Mouse (Mus musculus) neural tube, embryonic 14.5 days (tissue): Measurements from ENCODE around the gene Palmd. TPM values are rescaled to one million over a fixed set of nuclear protein-coding genes. Genes with fewer than 3 reads are reported as not detected.
A peak's percentile ranks its signal among the peaks of the same experiment; 100 is the strongest.

Experiments
- ATAC-seq: fragments of 200-750 bp; cut with Nextera tagmentation; 2 replicates; pipeline ENCODE4 v1.8.0; 2017; ENCODE audit warnings: low read depth, mild to moderate bottlenecking, moderate TSS enrichment, moderate library complexity
- H3K27ac ChIP-seq: fragments of 300-500 bp; sonication (generic); 2 replicates; pipeline ENCODE4 v1.5.1; 2014; ENCODE audit warnings: low read depth, mild to moderate bottlenecking, control low read depth, low read length, moderate library complexity, mixed read lengths
- H3K27me3 ChIP-seq: fragments of 300-500 bp; sonication (generic); 2 replicates; pipeline ENCODE4 v1.6.1; 2014; ENCODE audit warnings: low read length; ENCODE audit not compliant: control insufficient read depth, insufficient read depth
- H3K36me3 ChIP-seq: fragments of 300-500 bp; sonication (generic); 2 replicates; pipeline ENCODE4 v1.6.1; 2014; ENCODE audit warnings: low read length, mixed read lengths; ENCODE audit not compliant: control insufficient read depth, insufficient read depth
- H3K4me1 ChIP-seq: fragments of 300-500 bp; sonication (generic); 2 replicates; pipeline ENCODE4 v1.6.1; 2014; ENCODE audit warnings: low read length; ENCODE audit not compliant: control insufficient read depth, insufficient read depth
- H3K4me2 ChIP-seq: fragments of 300-500 bp; sonication (generic); 2 replicates; pipeline ENCODE4 v1.6.1; 2014; ENCODE audit warnings: mild to moderate bottlenecking, low read depth, low read length, control low read depth
- H3K4me3 ChIP-seq: fragments of 300-500 bp; sonication (generic); 2 replicates; pipeline ENCODE4 v1.5.1; 2014; ENCODE audit warnings: low read depth, low read length, control low read depth, mixed read lengths
- H3K9ac ChIP-seq: fragments of 300-500 bp; sonication (generic); replicated peaks from 2 replicates; pipeline ENCODE4 v1.6.1; 2014; ENCODE audit warnings: low read depth, mild to moderate bottlenecking, control low read depth, low read length, mixed read lengths
- H3K9me3 ChIP-seq: fragments of 300-500 bp; sonication (generic); 2 replicates; pipeline ENCODE4 v1.6.1; 2016; ENCODE audit warnings: low read length; ENCODE audit not compliant: control insufficient read depth
- WGBS: fragments of 180-500 bp; shearing (Covaris S2); extraction: QIAGEN DNeasy Blood & Tissue Kit; methylation state at CpG from one replicate; pipeline ENCODE4 v1.1.7; 2014; 5-methylcytosine and 5-hydroxymethylcytosine counted together
- polyA plus RNA-seq: library from polyadenylated mRNA; unstranded; fragments of >200 nt; fragmentation: Nextera tagmentation; extraction: Ambion mirVana; gene quantifications from 2 replicates; pipeline ENCODE4 v1.2.1, GENCODE M21; 2014

Palmd gene
- polyA plus RNA-seq, 1 experiment from 2014 or later, result 6.0 TPM

GRCm38 (mm10) chr3:116966225-116966624, 2.6 kb downstream of the Palmd start:
- Histone ChIP-seq H3K4me1 (no peaks in the 10 kb centered on the region), H3K27ac (no peak overlapping the region), H3K9me3 (no peaks in the 10 kb centered on the region), H3K4me3 (no peak overlapping the region), H3K9ac (no peak overlapping the region), H3K4me2 (no peak overlapping the region), H3K36me3 (no peaks in the 10 kb centered on the region), H3K27me3 (no peaks in the 10 kb centered on the region)
- peak; percentile 81; the same call in 1 of the 2 replicates for ATAC-seq
- 28% methylated on average over 4 of the region's 4 CpGs for whole genome bisulfite sequencing

GRCm38 (mm10) chr3:116964426-116964825, 4.4 kb downstream of the Palmd start:
- H3K4me3 ChIP-seq, result no peak overlapping the region
- H3K27me3 ChIP-seq, result no peaks in the 10 kb centered on the region
- H3K36me3 ChIP-seq, result no peaks in the 10 kb centered on the region
- ATAC-seq, result no peak
- no peaks in the 10 kb centered on the region for H3K4me1 ChIP-seq
- no peaks in the 10 kb centered on the region for H3K9me3 ChIP-seq
- WGBS, result 90% methylated on average over 9 of the region's 9 CpGs
- no peak overlapping the region for H3K9ac ChIP-seq
- no peak overlapping the region for H3K4me2 ChIP-seq
- no peak overlapping the region for H3K27ac ChIP-seq

- H3K4me1 ChIP-seq, result no peaks in the 10 kb centered on the region
- no peaks in the 10 kb centered on the region for H3K9me3 ChIP-seq
- 69% methylated on average over 4 of the region's 4 CpGs for WGBS
- H3K36me3 ChIP-seq, result no peaks in the 10 kb centered on the region
- H3K9ac ChIP-seq, result no peak overlapping the region
- no peak overlapping the region for H3K4me2 ChIP-seq
- ATAC-seq, result no peak
- H3K27me3 ChIP-seq, result no peaks in the 10 kb centered on the region
- no peak overlapping the region for H3K27ac ChIP-seq
- no peak overlapping the region for H3K4me3 ChIP-seq
These were observed 5.6 kb downstream of the Palmd start for GRCm38 (mm10) chr3:116963213-116963612.

- WGBS, result 68% methylated on average over 15 of the region's 15 CpGs
- Histone ChIP-seq H3K9ac (no peak overlapping the region), H3K27ac (no peak overlapping the region), H3K4me2 (no peak overlapping the region), H3K36me3 (no peaks in the 10 kb centered on the region), H3K4me3 (no peak overlapping the region), H3K9me3 (no peaks in the 10 kb centered on the region), H3K4me1 (no peaks in the 10 kb centered on the region), H3K27me3 (no peaks in the 10 kb centered on the region)
- ATAC-seq, result no peak
These were observed 7.2 kb downstream of the Palmd start for GRCm38 (mm10) chr3:116961354-116962142.

GRCm38 (mm10) chr3:116960414-116960813, 8.4 kb downstream of the Palmd start:
- H3K36me3 ChIP-seq, result no peaks in the 10 kb centered on the region
- WGBS, result 73% methylated on average over 2 of the region's 2 CpGs
- no peak overlapping the region for H3K4me3 ChIP-seq
- H3K9me3 ChIP-seq, result no peaks in the 10 kb centered on the region
- H3K27ac ChIP-seq, result no peak overlapping the region
- H3K27me3 ChIP-seq, result no peaks in the 10 kb centered on the region
- no peaks in the 10 kb centered on the region for H3K4me1 ChIP-seq
- no peak for ATAC-seq
- no peak overlapping the region for H3K9ac ChIP-seq
- no peak overlapping the region for H3K4me2 ChIP-seq

- Histone ChIP-seq H3K36me3 (no peaks in the 10 kb centered on the region), H3K27ac (no peak overlapping the region), H3K9me3 (no peaks in the 10 kb centered on the region), H3K4me3 (no peak overlapping the region), H3K4me1 (no peaks in the 10 kb centered on the region), H3K9ac (no peak overlapping the region), H3K27me3 (no peaks in the 10 kb centered on the region), H3K4me2 (no peak overlapping the region)
- ATAC-seq, result no peak
- WGBS, result 72% methylated on average over 6 of the region's 6 CpGs
These were observed 13.7 kb downstream of the Palmd start for GRCm38 (mm10) chr3:116955061-116955460.

GRCm38 (mm10) chr3:116953366-116953765, 15.4 kb downstream of the Palmd start:
- H3K4me1 ChIP-seq, result no peaks in the 10 kb centered on the region
- H3K36me3 ChIP-seq, result no peaks in the 10 kb centered on the region
- H3K4me2 ChIP-seq, result no peak overlapping the region
- H3K9me3 ChIP-seq, result no peaks in the 10 kb centered on the region
- 85% methylated on average over 6 of the region's 6 CpGs for WGBS
- no peaks in the 10 kb centered on the region for H3K27me3 ChIP-seq
- H3K27ac ChIP-seq, result no peak overlapping the region
- H3K4me3 ChIP-seq, result no peak overlapping the region
- ATAC-seq, result no peak
- no peak overlapping the region for H3K9ac ChIP-seq

GRCm38 (mm10) chr3:116952242-116952899, 16.4 kb downstream of the Palmd start:
- Histone ChIP-seq H3K4me2 (no peak overlapping the region), H3K4me1 (no peaks in the 10 kb centered on the region), H3K4me3 (no peak overlapping the region), H3K27ac (no peak overlapping the region), H3K9ac (no peak overlapping the region), H3K9me3 (no peaks in the 10 kb centered on the region), H3K27me3 (no peaks in the 10 kb centered on the region), H3K36me3 (no peaks in the 10 kb centered on the region)
- 83% methylated on average over 8 of the region's 8 CpGs for whole genome bisulfite sequencing
- no peak for ATAC-seq

GRCm38 (mm10) chr3:116951489-116951888, 17.3 kb downstream of the Palmd start:
- no peaks in the 10 kb centered on the region for H3K36me3 ChIP-seq
- no peaks in the 10 kb centered on the region for H3K27me3 ChIP-seq
- no peaks in the 10 kb centered on the region for H3K4me1 ChIP-seq
- no peak for ATAC-seq
- no peak overlapping the region for H3K4me3 ChIP-seq
- 91% methylated on average over 3 of the region's 3 CpGs for WGBS
- no peak overlapping the region for H3K9ac ChIP-seq
- H3K27ac ChIP-seq, result no peak overlapping the region
- H3K4me2 ChIP-seq, result no peak overlapping the region
- H3K9me3 ChIP-seq, result no peaks in the 10 kb centered on the region
